Mouse (Mus musculus) urinary bladder, postnatal 25 days (tissue): ENCODE results near the gene Hist1h4j.
"Not testable (repeated sequence)": the region's sequence is repeated elsewhere in the genome, so short reads cannot be mapped to it uniquely, and the experiment has no call there.

Source experiments
- DNase-seq: peaks from one replicate; pipeline ENCODE4 v3.0.0; 2022; ENCODE audit warnings: low spot score

The Hist1h4j gene

DNA sequence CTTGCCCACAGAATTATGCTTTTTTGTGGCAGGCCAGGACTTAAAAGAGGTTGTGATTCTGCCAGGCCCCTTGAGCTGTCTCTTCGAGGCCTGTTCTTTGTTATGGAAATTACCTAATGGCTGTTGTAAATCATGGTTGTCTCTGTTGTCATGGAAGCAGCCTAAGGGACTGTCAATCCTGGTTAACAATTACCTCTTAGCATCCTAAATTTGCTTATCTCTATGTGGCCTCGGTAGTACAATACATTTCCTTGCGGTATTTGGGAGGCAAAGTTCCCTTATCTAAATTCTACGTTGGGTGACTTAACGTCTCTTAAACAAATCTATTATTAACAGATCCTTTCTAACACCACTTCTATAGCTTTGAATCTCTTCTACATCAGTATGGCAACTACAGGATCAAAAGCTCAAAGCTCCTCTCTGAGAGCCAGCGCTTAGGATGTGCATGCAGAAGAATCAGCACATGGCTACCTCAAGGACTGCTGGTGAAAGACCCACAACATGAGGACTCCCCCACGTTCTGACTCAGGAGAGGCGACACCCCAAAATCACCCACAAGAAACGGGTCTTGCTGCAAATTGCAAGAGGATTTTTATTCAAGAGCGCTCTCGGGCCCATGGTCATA, 6.8 kb upstream of the Hist1h4j start:
- no peak for DNase-seq

GRCm38 (mm10) chr13:21729544-21729943, 5.3 kb upstream of the Hist1h4j start:
- DNase-seq, result no peak

GRCm38 (mm10) chr13:21733466-21733865, 1.4 kb upstream of the Hist1h4j start:
- DNase-seq, result no peak

DNA sequence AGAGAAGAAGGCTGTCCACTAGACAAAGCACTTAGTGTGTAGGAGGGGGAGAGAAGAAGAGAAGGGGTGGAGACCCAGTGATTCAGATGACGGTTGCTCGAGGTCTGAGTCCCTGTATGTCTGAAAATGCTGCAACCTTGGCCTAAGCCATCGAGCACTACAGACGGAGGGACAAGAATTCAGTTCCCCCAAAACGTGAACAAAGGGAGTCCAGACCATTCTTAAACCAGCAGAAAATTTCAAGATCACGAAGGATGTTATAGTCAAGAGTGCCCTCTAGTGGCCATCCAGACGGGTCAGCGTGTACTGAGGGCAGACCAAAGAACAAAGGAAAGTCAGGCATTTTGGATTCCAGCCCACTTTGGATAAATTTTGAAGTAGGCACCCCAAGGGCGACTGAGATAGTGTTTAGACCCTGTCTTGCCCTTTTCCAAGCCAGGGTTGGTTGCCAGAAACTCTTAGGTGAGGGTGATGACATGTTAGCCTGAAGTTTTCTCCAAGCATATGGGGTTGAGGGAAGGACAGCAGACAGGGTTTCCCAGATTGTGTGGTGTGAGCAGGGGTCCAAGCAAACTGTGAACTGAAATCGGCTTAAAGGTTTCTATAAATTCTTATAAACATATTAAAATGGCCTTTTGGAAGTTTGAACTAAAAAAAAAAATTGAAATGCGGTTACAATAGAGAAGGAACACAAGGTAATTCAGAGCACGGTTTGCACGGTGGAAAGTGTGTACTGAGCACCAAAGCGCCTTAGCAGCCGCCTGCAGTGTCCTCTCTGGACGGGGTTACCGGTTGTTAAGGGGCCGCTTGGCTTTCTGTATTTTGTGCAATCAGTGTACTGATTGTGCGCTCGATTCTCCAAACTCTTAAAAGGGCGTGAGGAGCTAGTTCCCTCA, 606 bp upstream of the Hist1h4j start:
- DNase-seq, result peak; percentile 67

DNA sequence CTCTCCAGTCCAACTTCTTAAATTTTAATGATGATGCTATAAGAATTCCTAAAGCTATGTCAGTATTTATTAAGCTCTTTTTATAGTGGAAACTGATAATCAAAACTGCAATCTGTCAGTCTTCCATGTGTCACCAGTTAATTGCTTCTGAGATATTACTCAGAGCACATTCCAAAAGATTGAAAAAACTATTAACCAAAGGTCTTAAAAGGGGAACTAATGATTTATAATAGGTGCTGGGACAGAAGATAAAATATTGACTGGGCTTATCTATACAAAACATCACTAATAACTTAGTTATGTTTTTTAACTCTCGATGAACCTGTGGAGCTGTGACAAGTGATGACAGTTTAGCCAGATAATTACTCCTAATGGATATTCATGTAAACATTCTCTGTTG, 10.1 kb downstream of the Hist1h4j start:
- no peak for DNase-seq

DNA sequence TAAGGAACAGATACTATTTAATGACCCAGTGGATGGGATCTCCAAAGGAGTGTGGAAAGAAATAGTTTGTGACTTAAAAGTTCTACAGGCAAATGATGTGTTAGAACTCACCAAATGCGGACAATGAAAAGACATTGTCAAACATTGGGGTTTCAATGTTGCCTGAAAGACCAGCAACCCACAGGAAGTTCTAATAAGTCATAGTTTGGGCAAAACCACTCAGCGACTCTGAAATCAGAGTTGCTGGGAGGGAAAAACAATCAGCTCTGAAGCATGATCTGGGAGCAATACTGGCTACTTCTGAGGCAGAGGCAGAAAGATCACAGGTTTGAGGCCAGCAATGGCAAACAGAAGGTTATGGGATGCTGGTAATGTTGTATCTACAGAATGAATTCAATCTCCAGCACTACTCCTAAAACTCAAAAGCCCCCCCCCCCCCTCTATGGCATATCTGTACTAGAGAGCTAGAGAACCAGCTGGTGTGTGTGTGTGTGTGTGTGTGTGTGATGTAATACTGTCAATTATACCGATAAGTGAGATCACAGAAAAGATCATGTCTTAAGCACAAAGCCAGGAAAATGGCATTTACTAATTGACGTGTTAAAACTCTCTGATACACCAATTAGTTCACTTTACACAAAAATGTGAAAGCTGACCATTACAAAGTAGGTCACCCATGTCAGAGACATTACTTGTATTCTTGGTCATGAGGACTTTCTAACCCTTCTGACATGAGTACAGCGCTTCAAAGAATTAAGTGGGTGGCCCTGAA, 14.7 kb downstream of the Hist1h4j start:
- no peak for DNase-seq

DNA sequence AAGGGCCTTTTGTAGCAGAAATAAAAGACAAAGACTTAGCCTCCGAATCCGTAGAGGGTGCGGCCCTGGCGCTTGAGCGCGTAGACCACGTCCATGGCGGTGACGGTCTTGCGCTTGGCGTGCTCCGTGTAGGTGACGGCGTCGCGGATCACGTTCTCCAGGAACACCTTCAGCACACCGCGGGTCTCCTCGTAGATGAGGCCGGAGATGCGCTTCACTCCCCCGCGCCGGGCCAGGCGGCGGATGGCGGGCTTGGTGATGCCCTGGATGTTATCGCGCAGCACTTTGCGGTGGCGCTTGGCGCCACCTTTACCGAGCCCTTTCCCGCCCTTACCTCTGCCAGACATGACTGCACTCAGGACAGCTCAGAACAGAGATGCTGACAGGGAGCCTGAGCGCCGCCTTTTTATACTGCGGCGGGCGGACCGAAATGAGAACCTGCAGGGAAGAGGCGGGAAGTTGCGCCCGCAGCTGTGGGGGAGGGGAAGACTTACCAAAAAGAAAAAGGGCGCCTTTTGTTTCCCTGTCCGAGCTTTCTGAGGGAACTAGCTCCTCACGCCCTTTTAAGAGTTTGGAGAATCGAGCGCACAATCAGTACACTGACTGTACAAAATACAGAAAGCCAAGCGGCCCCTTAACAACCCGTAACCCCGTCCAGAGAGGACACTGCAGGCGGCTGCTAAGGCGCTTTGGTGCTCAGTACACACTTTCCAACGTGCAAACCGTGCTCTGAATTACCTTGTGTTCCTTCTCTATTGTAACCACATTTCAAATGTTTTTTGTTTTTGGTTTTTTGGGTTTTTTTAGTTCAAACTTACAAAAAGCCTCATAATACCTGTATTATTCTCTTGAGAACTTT, 15.5 kb downstream of the Hist1h4j start, which contains the start of gene Hist1h4k:
Gene Hist1h4k (minus strand): TSS at position 347 of the 859 bp plus-strand sequence.
- peak; percentile 88 for DNase-seq

- DNase-seq, result no peak
Measured at GRCm38 (mm10) chr13:21751417-21751816, 16.6 kb downstream of the Hist1h4j start.

- DNase-seq, result no peak
Measured at GRCm38 (mm10) chr13:21751827-21752226, 17.0 kb downstream of the Hist1h4j start.

DNA sequence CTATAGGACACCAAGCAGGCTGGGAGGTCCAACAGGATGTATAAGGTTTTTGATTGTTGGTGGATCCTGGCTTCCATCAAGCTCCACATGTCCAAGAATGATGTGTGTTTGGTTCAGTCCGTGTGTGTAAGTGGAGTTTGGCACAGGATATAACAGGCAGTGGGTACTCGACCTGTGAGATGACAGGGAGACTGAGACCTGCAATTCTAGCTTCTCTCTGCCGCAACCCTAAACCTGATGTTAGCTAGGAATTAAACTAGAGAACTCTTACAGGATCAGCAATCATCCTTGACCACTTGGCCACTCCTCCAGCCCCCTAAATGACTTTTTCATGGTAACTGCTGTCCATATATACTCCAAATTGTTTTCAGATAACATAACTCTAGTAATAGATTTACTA, 17.5 kb downstream of the Hist1h4j start:
- DNase-seq, result no peak

GRCm38 (mm10) chr13:21753051-21753523, 18.2 kb downstream of the Hist1h4j start:
- no peak for DNase-seq

DNA sequence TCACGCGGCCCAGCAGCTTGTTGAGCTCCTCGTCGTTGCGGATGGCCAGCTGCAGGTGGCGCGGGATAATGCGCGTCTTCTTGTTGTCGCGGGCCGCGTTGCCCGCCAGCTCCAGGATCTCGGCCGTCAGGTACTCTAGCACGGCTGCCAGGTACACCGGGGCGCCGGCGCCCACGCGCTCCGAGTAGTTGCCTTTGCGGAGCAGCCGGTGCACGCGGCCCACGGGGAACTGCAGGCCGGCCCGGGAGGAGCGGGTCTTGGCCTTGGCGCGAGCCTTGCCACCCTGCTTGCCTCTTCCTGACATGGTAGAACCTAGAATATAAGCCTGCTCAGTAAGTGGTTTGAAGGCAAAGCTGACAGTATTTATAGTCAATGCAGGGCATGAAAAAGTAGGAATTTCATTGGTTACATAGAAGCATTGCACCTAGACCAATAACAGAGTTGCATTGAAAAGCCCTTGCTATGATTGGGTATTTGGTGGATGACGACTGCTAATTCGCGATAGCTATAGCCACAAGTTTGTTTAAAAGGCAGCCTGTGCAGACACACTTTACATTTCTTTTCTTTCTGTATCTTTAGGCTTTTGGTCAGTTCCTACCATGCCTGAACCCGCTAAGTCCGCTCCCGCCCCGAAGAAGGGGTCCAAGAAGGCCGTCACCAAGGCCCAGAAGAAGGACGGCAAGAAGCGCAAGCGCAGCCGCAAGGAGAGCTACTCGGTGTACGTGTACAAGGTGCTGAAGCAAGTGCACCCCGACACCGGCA, 18.8 kb downstream of the Hist1h4j start, which contains the start of the genes Hist1h2ak and Hist1h2bn:
Gene Hist1h2ak (minus strand): TSS at position 304 of the 762 bp plus-strand sequence.
Gene Hist1h2bn (plus strand): TSS at position 600 of the 762 bp plus-strand sequence.
- peak; percentile 23 for DNase-seq

GRCm38 (mm10) chr13:21754294-21755001, 19.6 kb downstream of the Hist1h4j start:
- not testable (repeated sequence) for DNase-seq

GRCm38 (mm10) chr13:21755707-21756106, 20.8 kb downstream of the Hist1h4j start:
- no peak for DNase-seq

DNA sequence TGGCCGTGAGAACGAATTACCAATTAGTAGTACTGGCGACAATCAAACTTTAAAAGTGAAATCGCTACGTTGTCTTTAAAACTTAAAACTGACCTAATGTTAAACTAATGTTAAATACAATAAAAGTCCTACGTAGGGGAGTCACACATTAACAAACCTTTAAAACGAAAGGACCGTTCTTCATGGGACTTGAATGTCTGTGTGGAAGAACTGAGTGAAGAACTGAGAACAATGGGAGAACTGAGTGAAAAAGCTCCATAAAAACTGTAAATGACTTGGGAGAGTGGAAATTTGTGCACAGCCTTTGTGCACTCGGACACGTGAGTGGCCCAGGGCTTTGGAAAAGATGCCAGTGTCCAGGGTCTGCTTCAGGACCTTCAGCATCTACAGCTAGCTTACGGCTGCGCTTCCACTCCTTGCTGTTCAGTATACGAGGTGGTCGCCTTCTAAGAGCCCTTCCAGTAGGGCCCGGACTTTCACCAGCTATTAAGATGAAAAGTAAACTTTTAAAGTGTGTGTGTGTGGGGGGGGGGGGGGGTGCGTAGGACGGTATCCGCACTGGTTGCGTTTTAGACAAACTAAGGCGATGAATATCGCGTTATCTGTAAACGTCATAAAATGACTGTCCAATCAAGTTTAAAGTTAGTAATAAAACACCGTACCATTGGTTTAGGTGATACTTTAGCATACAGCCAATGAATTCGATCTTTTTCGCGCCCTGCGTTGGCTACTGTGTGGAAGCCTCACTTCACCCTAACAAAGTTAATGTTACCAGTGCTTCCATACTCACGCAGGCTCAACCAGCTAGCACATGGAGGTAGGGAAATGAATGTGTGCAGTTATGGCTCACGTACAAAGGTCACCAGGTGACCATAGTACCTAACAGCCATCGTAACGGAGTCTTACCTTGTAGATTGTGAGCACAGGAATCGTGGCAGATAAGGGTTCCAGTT, 44.2 kb downstream of the Hist1h4j start:
- peak; percentile 35 for DNase-seq

- DNase-seq, result peak; percentile 45
Measured at GRCm38 (mm10) chr13:21779767-21780731, 45.2 kb downstream of the Hist1h4j start, which contains the start of gene Hist1h1b. Gene Hist1h1b (minus strand): TSS chr13:21780625.

DNA sequence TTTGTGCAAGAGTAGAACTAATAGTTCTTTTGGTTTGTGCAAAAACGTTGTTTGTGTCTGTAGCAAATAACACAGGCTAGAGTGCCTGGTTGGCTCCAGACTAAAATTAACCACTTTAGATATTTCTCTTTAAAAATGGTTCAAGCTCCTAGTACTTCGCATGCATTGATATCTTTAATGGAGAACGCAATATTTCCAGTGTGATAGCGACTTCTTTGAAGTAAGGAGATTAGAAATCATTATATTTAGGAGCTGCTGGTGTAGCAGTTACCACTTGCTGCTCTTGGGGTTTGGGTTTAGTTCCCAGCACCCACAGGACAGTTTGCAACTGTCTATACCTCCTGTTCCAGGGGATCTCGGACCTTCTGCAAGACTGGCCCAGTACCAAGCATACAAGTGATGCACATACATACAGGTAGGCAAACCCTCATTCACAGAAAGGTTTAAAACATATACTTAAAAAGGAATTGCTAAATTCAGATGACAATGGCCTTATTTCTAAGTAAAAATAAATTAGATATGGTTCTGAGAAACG, 46.2 kb downstream of the Hist1h4j start:
- DNase-seq, result no peak
